Mouse (Mus musculus): ENCODE data around the gene Cyp4v3. TPM values are rescaled to one million over a fixed set of nuclear protein-coding genes. Genes with fewer than 3 reads are reported as not detected.

The Cyp4v3 gene
- polyA plus RNA-seq, 1 experiment, result not detected

DNA sequence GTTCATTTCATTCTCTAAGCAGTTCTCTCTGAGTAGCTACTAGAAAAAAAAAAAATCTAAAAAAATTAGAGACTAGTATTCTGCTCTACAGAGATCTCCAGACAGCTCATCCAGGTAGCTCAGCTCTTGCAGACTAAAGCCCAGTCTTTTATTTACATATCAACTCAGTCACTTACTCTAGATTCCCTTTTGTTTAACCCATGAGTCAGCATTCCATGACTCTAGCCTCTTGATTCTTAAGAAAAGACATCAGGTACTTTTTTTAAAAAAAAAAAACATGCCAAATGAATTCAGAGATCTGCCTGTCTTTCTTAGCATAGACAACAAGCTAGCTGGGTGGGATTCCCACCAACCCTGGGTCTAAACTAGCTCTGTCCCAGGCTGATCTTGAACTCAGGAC lies 64.5 kb downstream of the Cyp4v3 start:
- no peak for TF ChIP-seq GATA1 (IDR thresholded peaks at IDR 0.05; ENCODE audit: low read length)

DNA sequence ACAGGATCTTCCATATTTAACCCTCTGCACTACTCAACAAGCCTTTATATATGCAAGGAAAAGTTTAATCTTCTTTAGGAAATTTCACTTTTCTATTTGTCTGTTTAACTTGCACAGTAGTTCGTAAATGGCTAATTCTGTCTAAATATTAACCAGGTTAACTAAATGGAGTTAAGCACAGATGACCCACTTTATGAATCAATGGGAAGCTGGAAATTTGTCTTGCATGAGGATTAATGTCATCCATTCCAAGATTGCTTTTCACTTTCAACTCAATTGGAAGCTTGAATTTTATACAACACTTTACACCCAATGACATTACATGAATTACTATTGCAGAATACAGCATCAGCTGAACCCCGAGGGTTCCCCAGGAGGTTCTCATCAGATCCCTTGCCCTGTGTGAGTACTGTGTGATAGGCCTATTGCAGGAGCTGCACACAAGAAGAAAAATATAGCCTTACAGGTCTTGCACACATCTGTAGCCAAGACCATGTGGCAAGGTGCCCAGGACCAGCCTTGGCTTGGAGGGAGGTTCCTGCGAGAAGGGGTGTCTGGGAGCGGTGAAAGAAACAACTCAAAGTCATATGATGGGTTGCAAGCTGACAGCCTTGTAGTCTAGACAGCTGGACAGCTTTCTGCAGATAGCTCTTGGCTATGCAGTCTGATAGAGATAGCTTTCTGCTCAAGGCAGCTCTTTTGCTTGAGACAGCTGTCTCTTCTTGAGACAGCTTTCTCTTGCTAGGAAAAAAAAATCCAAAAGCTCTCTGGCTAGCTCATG lies 65.2 kb downstream of the Cyp4v3 start:
- no peak for TF ChIP-seq GATA1 (IDR thresholded peaks at IDR 0.05; ENCODE audit: low read length)

DNA sequence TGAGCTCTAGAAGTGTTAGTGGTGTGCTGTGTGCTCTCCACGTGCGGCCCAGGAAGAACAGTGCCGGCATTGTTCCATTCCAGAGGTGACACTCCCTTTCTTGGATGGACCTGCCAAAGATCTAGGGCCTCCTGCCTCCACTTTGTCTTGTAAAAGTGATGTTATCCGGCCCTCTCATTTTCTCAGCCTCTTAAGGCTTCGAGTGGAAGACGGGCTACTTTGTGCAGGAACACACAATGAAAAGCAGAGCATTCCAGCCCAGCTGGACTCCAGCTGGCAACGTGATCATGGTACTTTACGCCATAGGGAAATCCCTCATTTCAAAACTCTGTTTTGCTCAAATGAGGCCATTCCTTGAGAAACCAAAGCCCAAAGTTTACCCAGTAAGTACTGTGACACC lies 66.0 kb downstream of the Cyp4v3 start:
- no peak for TF ChIP-seq GATA1 (IDR thresholded peaks at IDR 0.05; ENCODE audit: low read length)

DNA sequence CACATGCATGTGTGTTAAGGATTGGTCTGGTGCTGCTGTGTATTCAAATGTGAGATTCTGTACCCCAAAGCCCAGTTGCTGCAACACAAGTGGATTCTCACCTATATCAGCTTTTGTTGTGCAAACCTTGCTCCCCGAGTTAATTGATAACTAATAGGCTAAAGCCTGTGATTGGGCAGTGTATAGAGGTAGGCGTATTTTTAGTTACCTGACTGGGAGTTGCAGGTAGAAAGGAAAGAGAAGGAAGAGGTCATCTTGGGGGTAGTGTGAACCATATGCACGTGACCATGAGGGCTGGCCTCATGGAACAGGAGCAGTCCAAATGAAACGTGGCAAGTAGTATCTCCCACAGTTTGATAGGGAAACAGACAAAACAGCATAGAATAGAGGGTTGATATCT lies 68.1 kb downstream of the Cyp4v3 start:
- TF ChIP-seq GATA1 (IDR thresholded peaks at IDR 0.05; ENCODE audit: low read length), result no peak

DNA sequence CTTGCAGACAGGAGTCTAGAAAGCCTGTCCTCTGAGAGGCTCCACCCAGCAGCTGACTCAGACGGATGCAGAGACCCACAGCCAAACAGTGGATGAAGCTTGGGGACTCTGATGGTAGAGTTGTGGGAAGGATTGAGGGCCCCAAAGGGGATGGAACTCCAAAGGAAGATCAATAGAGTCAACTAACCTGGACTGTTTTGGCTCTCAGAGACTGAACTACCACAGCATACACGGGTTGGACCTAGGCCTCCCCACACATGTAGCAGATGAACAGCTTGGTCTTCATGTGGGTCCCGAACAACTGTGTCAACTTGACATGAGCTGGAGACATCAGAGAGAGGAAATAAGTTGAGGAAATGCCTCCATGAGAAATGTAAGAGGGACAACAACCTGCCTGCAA lies 70.2 kb downstream of the Cyp4v3 start:
- no peak for TF ChIP-seq GATA1 (IDR thresholded peaks at IDR 0.05; ENCODE audit: low read length)

DNA sequence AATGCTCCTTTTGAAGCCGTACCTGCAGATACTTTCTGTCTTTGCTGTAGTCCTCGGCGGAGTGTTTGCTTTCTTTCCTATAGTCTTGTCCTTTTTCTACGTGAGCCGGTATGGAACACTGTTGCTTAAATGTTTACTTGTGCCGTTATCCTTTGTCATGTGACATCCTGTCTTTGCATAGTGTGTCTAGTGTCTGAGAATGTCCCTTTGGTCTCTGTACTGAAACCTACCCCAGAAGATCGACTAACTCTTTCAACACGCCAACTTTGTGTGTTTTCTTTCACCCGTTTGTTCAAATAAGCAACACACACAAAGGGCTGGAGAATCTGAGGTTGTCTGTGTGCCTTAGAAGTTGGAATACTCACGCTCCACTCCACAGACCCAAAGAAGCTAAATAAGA lies 71.1 kb downstream of the Cyp4v3 start, which contains the start of gene F11:
Gene F11, minus strand, starts transcription at position 112 of the 400 bp plus-strand sequence.
- no peak for TF ChIP-seq GATA1 (IDR thresholded peaks at IDR 0.05; ENCODE audit: low read length)

DNA sequence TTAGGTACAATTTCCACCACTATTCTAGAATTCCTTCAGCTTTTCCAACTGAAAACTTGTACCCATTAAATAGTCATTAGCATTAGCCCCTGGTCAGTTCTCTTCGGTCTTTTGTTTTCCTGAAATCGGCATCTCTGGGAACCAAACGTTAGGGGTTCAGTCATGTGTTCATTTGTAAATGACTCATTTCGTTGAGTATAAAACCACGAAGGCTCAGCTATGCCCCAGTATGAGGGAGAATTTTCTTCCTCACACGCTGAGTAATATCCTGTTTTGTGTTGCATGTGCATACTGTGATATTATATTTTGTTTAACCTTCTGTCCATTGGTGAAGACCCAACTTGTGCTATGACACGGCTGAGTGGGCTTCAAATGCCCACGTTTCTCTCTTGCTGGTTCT lies 74.6 kb downstream of the Cyp4v3 start:
- no peak for TF ChIP-seq GATA1 (IDR thresholded peaks at IDR 0.05; ENCODE audit: low read length)

DNA sequence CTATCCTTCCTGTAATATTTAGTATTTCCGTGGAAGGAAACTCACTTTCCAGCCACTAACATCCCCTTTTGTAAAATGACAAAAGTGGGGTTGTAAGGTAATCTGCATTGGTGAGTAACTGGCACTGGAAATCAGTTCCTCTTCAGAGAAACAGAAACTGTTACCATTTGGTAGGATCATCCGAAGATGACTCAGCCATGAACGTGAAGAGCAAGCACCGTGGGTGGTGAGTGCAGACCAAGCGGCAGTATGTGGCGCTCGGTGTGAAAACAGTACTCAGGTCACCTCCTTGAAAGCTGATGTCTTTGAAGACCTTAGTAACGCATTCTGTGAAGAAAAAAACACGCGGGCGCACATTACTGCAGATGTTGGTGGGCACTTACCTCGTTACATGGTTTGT lies 78.0 kb downstream of the Cyp4v3 start:
- TF ChIP-seq GATA1 (IDR thresholded peaks at IDR 0.05; ENCODE audit: low read length), result no peak

Other genes starting within 250 kb of the Cyp4v3 start
- not detected in 2 replicates for gene F11, start 71.2 kb downstream of the Cyp4v3 start, polyA plus RNA-seq (2012)
- not detected in 2 replicates for gene Klkb1, start 38.4 kb downstream of the Cyp4v3 start, polyA plus RNA-seq (2012)
- not detected in 2 replicates for gene Gm45753, start 24.8 kb downstream of the Cyp4v3 start, polyA plus RNA-seq (2012)
- not detected in 2 replicates for gene Fam149a, start 49.1 kb upstream of the Cyp4v3 start, polyA plus RNA-seq (2012)
- not detected in 2 replicates for gene Tlr3, start 77.9 kb upstream of the Cyp4v3 start, polyA plus RNA-seq (2012)
- not detected in 2 replicates for gene Sorbs2, start 174.6 kb upstream of the Cyp4v3 start, polyA plus RNA-seq (2012)

All from G1E-ER4 (cell line).